Comparison of ENCODE assay signal across 9 mouse cellular contexts in genomic region chr8:94904450-94905175, GRCm38 (mm10). TPM values are rescaled to one million over a fixed set of nuclear protein-coding genes. Genes with fewer than 3 reads are reported as not detected.
DNase-seq lines count a peak whose midpoint lies in the region; ATAC-seq and TF ChIP-seq lines count a peak whose summit lies in the region.
"Had no signal": no experiment of that assay in that cellular context is flagged by ENCODE, and none has a peak within 500 bp of the region (broad histone marks: within the 10 kb centered on the region; RNA-seq: fewer than 3 reads in every experiment).

No protein-coding gene starts in this region.

- H3K4me2 ChIP-seq in forebrain, embryonic 13.5 days, result no peak overlapping the region
- no peak overlapping the region for H3K4me2 ChIP-seq in forebrain, embryonic 11.5 days (ENCODE audit: low read depth, low read length, severe bottlenecking)
- no peak overlapping the region for H3K4me2 ChIP-seq in heart, embryonic 14.5 days (ENCODE audit: low read length)
- H3K4me2 ChIP-seq: embryonic facial prominence, embryonic 12.5 days had no signal

- no peak for TF ChIP-seq POLR2A in spleen, adult 2 months (IDR thresholded peaks at IDR 0.05; ENCODE audit: low read depth, low read length)

- no peaks in the 10 kb centered on the region for H3K27me3 ChIP-seq in forebrain, embryonic 13.5 days
- H3K27me3 ChIP-seq in forebrain, embryonic 11.5 days (ENCODE audit: control insufficient read depth, insufficient read depth, low read length), result no peaks in the 10 kb centered on the region
- H3K27me3 ChIP-seq in embryonic facial prominence, embryonic 10.5 days (replicated peaks; ENCODE audit: low read depth, poor library complexity, severe bottlenecking), result no peaks in the 10 kb centered on the region
- no peaks in the 10 kb centered on the region for H3K27me3 ChIP-seq in heart, embryonic 14.5 days (ENCODE audit: control insufficient read depth, insufficient read depth, low read length)
- no peaks in the 10 kb centered on the region for H3K27me3 ChIP-seq in spleen, adult 2 months (ENCODE audit: control insufficient read depth, insufficient read depth, low read length)
- H3K27me3 ChIP-seq: embryonic facial prominence, embryonic 12.5 days had no signal

- peaks cover 23% of the 10 kb centered on the region for H3K4me1 ChIP-seq in forebrain, embryonic 13.5 days
- peaks cover 5% of the 10 kb centered on the region; the same call in 1 of the 2 replicates for H3K4me1 ChIP-seq in forebrain, embryonic 11.5 days (replicated peaks; ENCODE audit: control insufficient read depth, insufficient read depth, low read length)
- H3K4me1 ChIP-seq in embryonic facial prominence, embryonic 10.5 days, result peaks cover 27% of the 10 kb centered on the region
- H3K4me1 ChIP-seq in heart, embryonic 14.5 days (ENCODE audit: control insufficient read depth in 2 of 2, insufficient read depth in 2 of 2, low read length in 2 of 2), result peaks cover 33 to 41% of the 10 kb centered on the region in 2 experiments
- H3K4me1 ChIP-seq in spleen, adult 2 months (ENCODE audit: control insufficient read depth, insufficient read depth, insufficient read length), result peaks cover 5% of the 10 kb centered on the region

- peaks cover 5% of the 10 kb centered on the region; the same call in 1 of the 2 replicates for H3K36me3 ChIP-seq in forebrain, embryonic 13.5 days (ENCODE audit: poor library complexity, severe bottlenecking)
- H3K36me3 ChIP-seq in forebrain, embryonic 11.5 days (ENCODE audit: control insufficient read depth, insufficient read depth, low read length), result no peaks in the 10 kb centered on the region
- peaks cover 79% of the 10 kb centered on the region for H3K36me3 ChIP-seq in embryonic facial prominence, embryonic 10.5 days (replicated peaks)
- peaks cover 72% of the 10 kb centered on the region for H3K36me3 ChIP-seq in heart, embryonic 14.5 days (ENCODE audit: control insufficient read depth, insufficient read depth, low read length)
- H3K36me3 ChIP-seq in spleen, adult 2 months (ENCODE audit: control insufficient read depth, insufficient read depth, low read length), result no peaks in the 10 kb centered on the region

- peak; percentile 73 for ATAC-seq in forebrain, embryonic 13.5 days
- ATAC-seq in forebrain, embryonic 11.5 days (replicated peaks; ENCODE audit: low FRiP score), result no peak
- no peak for ATAC-seq in heart, embryonic 14.5 days (ENCODE audit: insufficient number of reproducible peaks, insufficient read depth, low FRiP score, low read depth)

- H3K9ac ChIP-seq in forebrain, embryonic 13.5 days, result no peak overlapping the region
- no peak overlapping the region for H3K9ac ChIP-seq in forebrain, embryonic 11.5 days (ENCODE audit: low read length)
- peak overlapping the region; percentile 21; the same call in 1 of the 2 replicates for H3K9ac ChIP-seq in heart, embryonic 14.5 days (ENCODE audit: low read length)
- H3K9ac ChIP-seq: embryonic facial prominence, embryonic 12.5 days had no signal

- 71% methylated on average over 12 of the region's 12 CpGs for WGBS in forebrain, embryonic 13.5 days
- 84% methylated on average over 12 of the region's 12 CpGs for WGBS in forebrain, embryonic 11.5 days
- 84% methylated on average over 12 of the region's 12 CpGs for WGBS in embryonic facial prominence, embryonic 10.5 days
- WGBS in heart, embryonic 14.5 days, result 46% methylated on average over 12 of the region's 12 CpGs
- WGBS in spleen, adult 2 months, result 82% methylated on average over 12 of the region's 12 CpGs

- H3K27ac ChIP-seq in forebrain, embryonic 13.5 days, result no peak overlapping the region
- H3K27ac ChIP-seq in forebrain, embryonic 11.5 days (ENCODE audit: low read depth, low read length), result no peak overlapping the region
- no peak overlapping the region for H3K27ac ChIP-seq in embryonic facial prominence, embryonic 10.5 days (replicated peaks)
- peak overlapping the region; percentile 69 to 73 for H3K27ac ChIP-seq in heart, embryonic 14.5 days (replicated peaks in 1 of 2; ENCODE audit: control insufficient read depth in 1 of 2, insufficient read depth in 1 of 2, low read depth in 2 of 2, low read length in 2 of 2)
- H3K27ac ChIP-seq in spleen, adult 2 months (ENCODE audit: insufficient read depth, low read length), result peak overlapping the region; percentile 29; the same call in 1 of the 2 replicates

- no peaks in the 10 kb centered on the region for H3K9me3 ChIP-seq in forebrain, embryonic 13.5 days (replicated peaks)
- no peaks in the 10 kb centered on the region for H3K9me3 ChIP-seq in forebrain, embryonic 11.5 days (ENCODE audit: control insufficient read depth, low read length)
- no peaks in the 10 kb centered on the region for H3K9me3 ChIP-seq in embryonic facial prominence, embryonic 10.5 days
- H3K9me3 ChIP-seq in heart, embryonic 14.5 days (ENCODE audit: control insufficient read depth, low read length), result no peaks in the 10 kb centered on the region
- H3K9me3 ChIP-seq: embryonic facial prominence, embryonic 12.5 days had no signal

- DNase-seq in forebrain, embryonic 11.5 days (ENCODE audit: low spot score), result no peak
- peak; percentile 6 for DNase-seq in embryonic facial prominence, embryonic 10.5 days (ENCODE audit: low spot score)
- peak; percentile 92 to 94 for DNase-seq in kidney, postnatal 4 days
- peak; percentile 98 for DNase-seq in lung, postnatal 10 days
- DNase-seq in spleen, adult 2 months (ENCODE audit: low read depth in 1 of 2, low spot score in 2 of 2), result no peak
- no peak for DNase-seq in natural killer cell, adult 2 months (ENCODE audit: low spot score in 2 of 2)

- no peak overlapping the region for H3K4me3 ChIP-seq in forebrain, embryonic 13.5 days
- no peak overlapping the region for H3K4me3 ChIP-seq in forebrain, embryonic 11.5 days (ENCODE audit: low read depth, low read length)
- H3K4me3 ChIP-seq in embryonic facial prominence, embryonic 10.5 days, result no peak overlapping the region
- H3K4me3 ChIP-seq in heart, embryonic 14.5 days (ENCODE audit: control insufficient read depth in 1 of 2, insufficient read depth in 1 of 2, low read depth in 1 of 2, low read length in 2 of 2), result no peak overlapping the region
- H3K4me3 ChIP-seq in spleen, adult 2 months (ENCODE audit: extremely low read depth, insufficient read depth, insufficient read length), result no peak overlapping the region
- H3K4me3 ChIP-seq: embryonic facial prominence, embryonic 12.5 days had no signal

- no peak for TF ChIP-seq CTCF in spleen, adult 2 months (IDR thresholded peaks at IDR 0.05; ENCODE audit: extremely low read depth, insufficient read depth, insufficient read length, insufficient replicate concordance)

RNA-seq across cellular contexts. Expression of gene Ccdc102a, which starts 13.3 kb away (rescaled TPM):
- polyA plus RNA-seq in forebrain, embryonic 13.5 days (2015; fragmentation: Nextera tagmentation; extraction: Ambion mirVana), result 5.6 TPM in 2 replicates
- polyA plus RNA-seq in forebrain, embryonic 11.5 days (2014; fragmentation: Nextera tagmentation; extraction: Ambion mirVana), result 18.8 and 19.5 TPM in 2 replicates
- polyA plus RNA-seq in embryonic facial prominence, embryonic 10.5 days (2016; fragmentation: Nextera tagmentation; extraction: Ambion mirVana), result 23.0 and 24.1 TPM in 2 replicates
- 20.8 and 25.8 TPM in 2 replicates for polyA plus RNA-seq in heart, embryonic 14.5 days (2014; fragmentation: Nextera tagmentation; extraction: Ambion mirVana)
- polyA plus RNA-seq in spleen, adult 2 months (2012; rRNA removed), result 10.7 and 14.2 TPM in 2 replicates

RNA-seq across cellular contexts. Expression of gene Adgrg5, which starts 18.9 kb away (rescaled TPM):
- polyA plus RNA-seq in forebrain, embryonic 13.5 days (2015; fragmentation: Nextera tagmentation; extraction: Ambion mirVana), result 0.19 TPM in 1 of 2 replicates, not detected in the other
- polyA plus RNA-seq in forebrain, embryonic 11.5 days (2014; fragmentation: Nextera tagmentation; extraction: Ambion mirVana), result 0.12 and 0.20 TPM in 2 replicates
- polyA plus RNA-seq in embryonic facial prominence, embryonic 10.5 days (2016; fragmentation: Nextera tagmentation; extraction: Ambion mirVana), result 0.30 and 0.51 TPM in 2 replicates
- polyA plus RNA-seq in heart, embryonic 14.5 days (2014; fragmentation: Nextera tagmentation; extraction: Ambion mirVana), result 0.07 and 0.23 TPM in 2 replicates
- polyA plus RNA-seq in spleen, adult 2 months (2012; rRNA removed), result 36.0 and 43.2 TPM in 2 replicates

RNA-seq across cellular contexts. Expression of gene Dok4, which starts 28.5 kb away (rescaled TPM):
- polyA plus RNA-seq in forebrain, embryonic 13.5 days (2015; fragmentation: Nextera tagmentation; extraction: Ambion mirVana), result 38.2 and 39.2 TPM in 2 replicates
- 19.1 and 19.9 TPM in 2 replicates for polyA plus RNA-seq in forebrain, embryonic 11.5 days (2014; fragmentation: Nextera tagmentation; extraction: Ambion mirVana)
- polyA plus RNA-seq in embryonic facial prominence, embryonic 10.5 days (2016; fragmentation: Nextera tagmentation; extraction: Ambion mirVana), result 16.3 and 16.8 TPM in 2 replicates
- polyA plus RNA-seq in heart, embryonic 14.5 days (2014; fragmentation: Nextera tagmentation; extraction: Ambion mirVana), result 27.8 and 28.2 TPM in 2 replicates
- 5.3 and 5.8 TPM in 2 replicates for polyA plus RNA-seq in spleen, adult 2 months (2012; rRNA removed)

RNA-seq across cellular contexts. Expression of gene Polr2c, which starts 47.4 kb away (rescaled TPM):
- 170 TPM in 2 replicates for polyA plus RNA-seq in forebrain, embryonic 13.5 days (2015; fragmentation: Nextera tagmentation; extraction: Ambion mirVana)
- 156 and 173 TPM in 2 replicates for polyA plus RNA-seq in forebrain, embryonic 11.5 days (2014; fragmentation: Nextera tagmentation; extraction: Ambion mirVana)
- 180 and 184 TPM in 2 replicates for polyA plus RNA-seq in embryonic facial prominence, embryonic 10.5 days (2016; fragmentation: Nextera tagmentation; extraction: Ambion mirVana)
- polyA plus RNA-seq in heart, embryonic 14.5 days (2014; fragmentation: Nextera tagmentation; extraction: Ambion mirVana), result 126 and 129 TPM in 2 replicates
- 56.4 and 56.8 TPM in 2 replicates for polyA plus RNA-seq in spleen, adult 2 months (2012; rRNA removed)

Comparison
In these comparisons a context has a peak if more than half of its experiments do, and no peak if none do; other contexts are left out.
1. H3K27ac ChIP-seq: peak in heart, embryonic 14.5 days (2 of 2) and spleen, adult 2 months (single experiment); none in forebrain, embryonic 13.5 days (single experiment), forebrain, embryonic 11.5 days (single experiment) and embryonic facial prominence, embryonic 10.5 days (single experiment).
2. DNase-seq: peak in embryonic facial prominence, embryonic 10.5 days (single experiment), kidney, postnatal 4 days (2 of 2) and lung, postnatal 10 days (single experiment); none in forebrain, embryonic 11.5 days (single experiment), spleen, adult 2 months (0 of 2) and natural killer cell, adult 2 months (0 of 2).
3. RNA of gene Adgrg5, which starts 18.9 kb away (polyA plus RNA-seq): 36.0 to 43.2 TPM in spleen, adult 2 months; 0.30 to 0.51 TPM in embryonic facial prominence, embryonic 10.5 days, 0.12 to 0.20 TPM in forebrain, embryonic 11.5 days, 0.19 TPM in forebrain, embryonic 13.5 days and 0.07 to 0.23 TPM in heart, embryonic 14.5 days; every median in the first group is over 10 times any median in the second.